Comparison of ENCODE assay signal across 7 mouse cellular contexts in the genomic region with DNA sequence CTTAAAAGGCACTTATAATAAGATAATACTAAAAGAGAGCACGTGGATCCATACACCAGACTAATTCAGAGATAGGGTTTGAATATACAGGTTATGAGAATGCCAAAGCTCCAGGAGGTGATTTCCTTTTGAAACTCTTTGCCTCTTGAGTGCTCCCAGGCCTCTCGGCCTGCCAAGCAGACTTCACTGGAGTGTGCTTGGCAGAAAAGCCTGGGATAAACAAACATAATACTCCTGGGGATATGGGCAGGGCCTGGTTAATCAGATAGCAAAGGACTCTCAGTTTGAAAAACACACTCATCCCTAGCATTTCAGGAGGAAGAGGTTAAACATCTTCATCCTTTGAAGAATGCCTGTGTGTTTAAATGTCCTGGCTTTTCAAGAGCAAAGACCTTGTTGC. TPM values are rescaled to one million over a fixed set of nuclear protein-coding genes. Genes with fewer than 3 reads are reported as not detected.
"Had no signal": no experiment of that assay in that cellular context is flagged by ENCODE, and none has a peak within 500 bp of the region (broad histone marks: within the 10 kb centered on the region; RNA-seq: fewer than 3 reads in every experiment).

No protein-coding gene starts in this region.

- DNase-seq: kidney, adult 8-10 months; liver; liver, embryonic 13.5 days; liver, postnatal 0 days; thymus, postnatal 4 days had no signal

- ATAC-seq: liver, postnatal 0 days; midbrain, embryonic 15.5 days had no signal

RNA-seq across cellular contexts. Expression of a gene that starts 25.4 kb away (rescaled TPM):
- total RNA-seq: neutrophil, adult 5-6 weeks had no signal
